Mouse (Mus musculus): ENCODE data around the gene Adam19. TPM values are rescaled to one million over a fixed set of nuclear protein-coding genes. Genes with fewer than 3 reads are reported as not detected.

Adam19 gene
- polyA plus RNA-seq, 1 experiment: 3.6 TPM

DNA sequence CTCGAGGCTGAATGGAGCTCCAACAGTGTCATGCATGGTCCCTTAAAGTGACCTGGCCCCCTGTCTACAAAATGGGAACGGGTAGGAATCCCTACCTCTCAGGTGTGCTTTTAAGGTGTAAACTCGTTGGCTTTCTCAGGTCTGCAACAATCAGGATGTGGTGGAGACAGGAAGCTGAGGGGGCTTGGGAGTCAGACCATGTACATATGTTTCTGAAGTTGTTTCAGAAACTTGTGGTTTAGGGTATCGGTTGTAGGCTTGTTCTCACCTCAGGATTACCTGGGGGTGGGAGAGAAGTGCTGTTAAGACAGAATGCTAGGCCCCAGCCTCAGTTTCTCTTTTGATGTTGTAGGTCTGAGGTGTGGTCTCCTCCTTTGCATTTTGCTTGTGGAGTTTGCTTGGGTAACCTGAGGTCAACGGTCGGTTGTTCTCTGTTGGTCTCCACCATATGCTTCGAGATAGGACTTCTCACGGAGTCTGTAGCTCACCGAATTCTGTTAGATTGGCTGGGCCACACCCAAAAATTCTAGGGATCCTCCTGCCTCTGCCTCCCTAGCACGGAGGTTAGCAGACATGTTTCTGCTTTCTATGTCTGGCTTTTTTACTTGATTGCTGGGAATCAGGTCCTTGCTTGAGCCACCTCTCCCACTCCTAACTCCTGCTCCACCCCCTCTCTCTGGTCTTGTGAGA, 34.4 kb downstream of the Adam19 start:
- Histone ChIP-seq H3K4me3 (ENCODE audit: insufficient read depth, low read depth, low read length) (no peak overlapping the region), H3K36me3 (ENCODE audit: control insufficient read depth, insufficient read depth, low read length) (no peaks in the 10 kb centered on the region), H3K4me1 (ENCODE audit: control insufficient read depth, insufficient read depth, low read length) (no peaks in the 10 kb centered on the region), H3K27ac (ENCODE audit: insufficient read depth, low read depth, low read length) (no peak overlapping the region), H3K27me3 (replicated peaks; ENCODE audit: control insufficient read depth, insufficient read depth, low read length) (no peaks in the 10 kb centered on the region)
- WGBS: 87% methylated on average over 10 of the region's 10 CpGs
- no peak for DNase-seq
- TF ChIP-seq CTCF (conservative IDR thresholded peaks at IDR 0.05; ENCODE audit: insufficient read depth, insufficient read length, low read depth, low read length) (no peak), POLR2A (IDR thresholded peaks at IDR 0.05; ENCODE audit: low read depth, low read length) (no peak)

DNA sequence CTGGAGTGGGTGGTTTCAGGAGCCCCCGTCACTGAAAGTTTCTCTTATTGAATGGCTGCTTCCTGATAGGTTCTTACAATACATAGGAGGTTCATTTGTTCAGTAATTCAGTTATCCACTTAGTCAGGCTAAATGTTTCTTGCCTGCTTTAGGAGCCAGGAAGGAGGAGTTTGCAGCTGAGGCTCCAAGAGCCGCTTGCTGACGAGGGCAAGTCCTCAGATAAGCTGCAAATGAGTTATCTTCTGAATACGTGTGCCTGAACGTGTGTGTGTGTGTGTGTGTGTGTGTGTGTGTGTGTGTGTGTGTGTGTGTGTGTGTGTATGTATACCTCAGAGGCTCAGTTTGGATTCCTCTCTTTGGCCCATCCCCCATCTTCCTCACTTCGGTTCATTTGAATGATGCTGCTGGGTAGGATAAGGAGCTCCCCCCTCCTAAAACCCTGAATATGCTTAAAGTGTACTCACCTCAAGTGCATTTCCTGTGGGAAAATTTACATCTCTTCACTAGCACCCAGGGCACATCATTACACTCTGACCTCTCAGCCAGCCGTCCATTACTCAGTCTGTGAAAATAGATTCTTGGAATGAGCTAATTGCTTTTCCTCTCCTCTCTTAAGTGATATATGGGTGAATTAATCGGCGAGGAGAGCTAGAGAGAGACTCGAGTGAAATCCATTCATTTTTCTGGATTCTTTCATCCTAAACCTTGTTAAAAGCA, 35.3 kb downstream of the Adam19 start:
- H3K27me3 ChIP-seq (replicated peaks; ENCODE audit: control insufficient read depth, insufficient read depth, low read length): no peaks in the 10 kb centered on the region
- no peak for TF ChIP-seq CTCF (conservative IDR thresholded peaks at IDR 0.05; ENCODE audit: insufficient read depth, insufficient read length, low read depth, low read length)
- TF ChIP-seq POLR2A (IDR thresholded peaks at IDR 0.05; ENCODE audit: low read depth, low read length): no peak
- no peak overlapping the region for H3K4me3 ChIP-seq (ENCODE audit: insufficient read depth, low read depth, low read length)
- H3K4me1 ChIP-seq (ENCODE audit: control insufficient read depth, insufficient read depth, low read length): no peaks in the 10 kb centered on the region
- no peaks in the 10 kb centered on the region for H3K36me3 ChIP-seq (ENCODE audit: control insufficient read depth, insufficient read depth, low read length)
- no peak for DNase-seq
- H3K27ac ChIP-seq (ENCODE audit: insufficient read depth, low read depth, low read length): no peak overlapping the region
- WGBS: 42% methylated on average over 10 of the region's 10 CpGs

DNA sequence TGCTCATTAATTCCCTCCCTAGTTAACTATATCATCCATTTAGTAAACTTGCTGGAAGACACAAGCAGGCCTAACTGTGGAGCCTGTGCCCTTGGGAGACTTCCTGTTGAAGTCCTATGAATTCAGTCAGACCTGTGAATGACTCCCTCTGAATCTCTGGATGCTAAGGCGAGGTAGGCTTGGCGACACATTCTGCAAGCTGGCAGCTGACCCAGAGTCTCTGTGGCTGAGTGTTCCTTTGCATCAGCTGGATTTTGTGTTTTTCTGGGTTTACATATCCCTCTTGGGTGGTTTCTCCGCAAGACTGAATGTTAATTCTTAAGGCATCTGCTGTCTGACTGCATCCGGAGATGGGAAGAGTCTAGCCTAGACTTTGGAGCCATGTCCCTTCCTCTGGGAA, 36.3 kb downstream of the Adam19 start:
- H3K4me1 ChIP-seq (ENCODE audit: control insufficient read depth, insufficient read depth, low read length): no peaks in the 10 kb centered on the region
- H3K4me3 ChIP-seq (ENCODE audit: insufficient read depth, low read depth, low read length): no peak overlapping the region
- 76% methylated on average over 4 of the region's 4 CpGs for WGBS
- no peaks in the 10 kb centered on the region for H3K27me3 ChIP-seq (replicated peaks; ENCODE audit: control insufficient read depth, insufficient read depth, low read length)
- no peaks in the 10 kb centered on the region for H3K36me3 ChIP-seq (ENCODE audit: control insufficient read depth, insufficient read depth, low read length)
- no peak for DNase-seq
- H3K27ac ChIP-seq (ENCODE audit: insufficient read depth, low read depth, low read length): no peak overlapping the region
- no peak for TF ChIP-seq POLR2A (IDR thresholded peaks at IDR 0.05; ENCODE audit: low read depth, low read length)
- TF ChIP-seq CTCF (conservative IDR thresholded peaks at IDR 0.05; ENCODE audit: insufficient read depth, insufficient read length, low read depth, low read length): no peak

DNA sequence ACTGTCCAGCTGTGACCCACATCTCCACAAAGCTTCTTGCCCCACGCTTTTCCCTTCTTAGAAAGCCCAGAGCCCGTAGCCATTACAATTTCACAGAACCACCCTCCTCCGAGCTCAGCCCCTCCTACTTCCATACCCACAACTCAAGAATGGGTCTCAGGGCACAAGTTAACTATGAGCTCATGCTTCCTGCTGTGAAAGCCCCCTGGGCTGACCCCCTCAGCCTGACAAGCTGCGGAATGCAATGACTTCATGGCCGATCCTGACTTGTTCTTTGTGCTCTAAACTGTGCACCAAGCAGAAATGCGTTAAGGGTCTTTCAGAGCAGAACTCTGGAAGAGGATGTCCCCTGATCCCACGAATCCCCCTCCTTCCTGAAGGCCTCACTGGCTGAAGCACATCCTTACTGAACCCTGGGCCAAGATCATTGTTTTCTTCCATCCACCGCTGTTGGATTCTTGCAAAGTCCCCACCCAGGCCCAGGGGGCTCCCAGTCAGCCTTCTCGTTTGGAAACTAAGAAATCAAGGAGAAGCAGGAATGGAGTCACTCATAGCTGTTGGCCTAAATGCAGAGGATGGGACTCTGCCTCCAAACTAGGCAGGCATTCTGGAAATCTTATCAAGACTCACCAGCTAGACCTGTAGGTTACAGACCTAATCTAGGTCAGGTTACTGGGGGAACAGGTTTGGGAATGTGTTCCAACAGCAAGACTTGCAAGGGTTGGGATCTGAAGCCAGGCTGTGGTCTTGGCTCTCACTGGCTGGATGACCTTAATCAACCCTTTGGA, 39.9 kb downstream of the Adam19 start:
- Histone ChIP-seq H3K4me3 (ENCODE audit: insufficient read depth, low read depth, low read length) (no peak overlapping the region), H3K36me3 (ENCODE audit: control insufficient read depth, insufficient read depth, low read length) (no peaks in the 10 kb centered on the region), H3K27me3 (replicated peaks; ENCODE audit: control insufficient read depth, insufficient read depth, low read length) (no peaks in the 10 kb centered on the region), H3K4me1 (ENCODE audit: control insufficient read depth, insufficient read depth, low read length) (no peaks in the 10 kb centered on the region), H3K27ac (ENCODE audit: insufficient read depth, low read depth, low read length) (no peak overlapping the region)
- no peak for DNase-seq
- WGBS: 67% methylated on average over 9 of the region's 9 CpGs
- TF ChIP-seq POLR2A (IDR thresholded peaks at IDR 0.05; ENCODE audit: low read depth, low read length): no peak
- no peak for TF ChIP-seq CTCF (conservative IDR thresholded peaks at IDR 0.05; ENCODE audit: insufficient read depth, insufficient read length, low read depth, low read length)

DNA sequence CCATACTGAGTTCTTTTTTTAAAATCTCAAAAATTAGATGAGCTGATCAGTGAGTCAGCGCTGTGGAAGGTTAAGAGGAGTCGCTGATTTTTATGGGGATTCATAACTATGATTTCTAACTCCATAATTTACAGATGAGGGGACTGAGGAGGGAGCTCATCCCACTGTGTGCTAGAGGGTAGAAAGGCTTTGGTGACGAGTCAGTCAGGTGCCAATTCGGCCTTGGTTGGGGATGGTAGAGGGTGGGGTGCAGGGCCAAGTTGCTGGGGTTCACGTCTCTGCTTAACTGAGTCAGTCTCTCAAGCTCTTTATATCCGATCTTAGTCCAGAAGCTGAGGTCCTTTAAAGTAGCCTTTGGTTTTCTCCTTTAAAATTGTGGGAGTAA, 40.5 kb downstream of the Adam19 start:
- no peak for DNase-seq
- 81% methylated on average over 6 of the region's 6 CpGs for WGBS
- TF ChIP-seq CTCF (conservative IDR thresholded peaks at IDR 0.05; ENCODE audit: insufficient read depth, insufficient read length, low read depth, low read length) (no peak), POLR2A (IDR thresholded peaks at IDR 0.05; ENCODE audit: low read depth, low read length) (no peak)
- Histone ChIP-seq H3K4me1 (ENCODE audit: control insufficient read depth, insufficient read depth, low read length) (no peaks in the 10 kb centered on the region), H3K36me3 (ENCODE audit: control insufficient read depth, insufficient read depth, low read length) (no peaks in the 10 kb centered on the region), H3K4me3 (ENCODE audit: insufficient read depth, low read depth, low read length) (no peak overlapping the region), H3K27ac (ENCODE audit: insufficient read depth, low read depth, low read length) (no peak overlapping the region), H3K27me3 (replicated peaks; ENCODE audit: control insufficient read depth, insufficient read depth, low read length) (no peaks in the 10 kb centered on the region)

DNA sequence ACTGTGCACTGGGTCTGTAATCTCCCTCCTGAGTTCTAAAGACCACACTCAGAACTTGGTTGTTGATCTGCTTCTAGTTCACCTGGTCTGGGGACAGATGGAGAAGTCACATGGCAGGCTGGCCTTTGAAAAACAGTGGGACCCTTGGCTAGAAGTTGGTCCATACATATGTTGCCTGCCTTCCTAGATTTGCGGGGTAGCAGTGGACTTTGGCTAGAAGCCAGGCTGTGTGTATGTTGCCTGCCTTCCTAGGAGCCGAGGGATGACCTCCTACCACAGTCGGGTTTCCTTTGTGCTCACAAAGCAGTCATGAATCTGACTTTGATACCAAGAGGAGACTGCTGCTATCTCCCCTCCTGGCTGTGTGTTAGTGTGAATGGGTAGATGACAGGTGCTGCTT, 41.3 kb downstream of the Adam19 start:
- no peaks in the 10 kb centered on the region for H3K27me3 ChIP-seq (replicated peaks; ENCODE audit: control insufficient read depth, insufficient read depth, low read length)
- H3K27ac ChIP-seq (ENCODE audit: insufficient read depth, low read depth, low read length): no peak overlapping the region
- 76% methylated on average over 3 of the region's 3 CpGs for WGBS

DNA sequence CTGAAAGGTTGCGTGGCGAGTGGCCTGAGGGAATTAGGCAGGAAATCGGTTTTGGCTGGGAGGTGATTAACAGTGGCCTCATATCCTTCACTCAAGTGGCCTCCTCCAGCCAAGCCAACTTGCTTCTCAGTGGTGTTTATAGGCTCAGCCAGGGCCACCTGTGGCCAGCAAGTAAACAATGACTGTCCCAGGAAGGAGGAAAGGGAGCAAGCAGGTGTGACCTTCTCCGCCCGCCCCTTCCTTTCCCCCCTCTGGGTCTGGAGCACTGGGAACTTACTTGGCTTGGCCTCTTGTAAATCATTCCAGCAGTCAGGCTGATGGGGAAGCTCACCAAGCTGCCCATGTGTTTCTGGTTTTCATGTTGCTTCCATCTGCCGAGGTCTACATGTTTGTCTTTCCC, 46.3 kb downstream of the Adam19 start:
- Histone ChIP-seq H3K27ac (ENCODE audit: insufficient read depth, low read depth, low read length) (no peak overlapping the region), H3K4me1 (ENCODE audit: control insufficient read depth, insufficient read depth, low read length) (no peaks in the 10 kb centered on the region), H3K4me3 (ENCODE audit: insufficient read depth, low read depth, low read length) (no peak overlapping the region), H3K36me3 (ENCODE audit: control insufficient read depth, insufficient read depth, low read length) (no peaks in the 10 kb centered on the region), H3K27me3 (replicated peaks; ENCODE audit: control insufficient read depth, insufficient read depth, low read length) (no peaks in the 10 kb centered on the region)
- no peak for TF ChIP-seq POLR2A (IDR thresholded peaks at IDR 0.05; ENCODE audit: low read depth, low read length)
- TF ChIP-seq CTCF (conservative IDR thresholded peaks at IDR 0.05; ENCODE audit: insufficient read depth, insufficient read length, low read depth, low read length): no peak
- WGBS: 53% methylated on average over 6 of the region's 6 CpGs
- DNase-seq: no peak

More for the DNA sequence above, 41.3 kb downstream of the Adam19 start:
- no peak for DNase-seq
- no peaks in the 10 kb centered on the region for H3K36me3 ChIP-seq (ENCODE audit: control insufficient read depth, insufficient read depth, low read length)
- TF ChIP-seq POLR2A (IDR thresholded peaks at IDR 0.05; ENCODE audit: low read depth, low read length) (no peak), CTCF (conservative IDR thresholded peaks at IDR 0.05; ENCODE audit: insufficient read depth, insufficient read length, low read depth, low read length) (no peak)
- H3K4me3 ChIP-seq (ENCODE audit: insufficient read depth, low read depth, low read length): no peak overlapping the region
- H3K4me1 ChIP-seq (ENCODE audit: control insufficient read depth, insufficient read depth, low read length): no peaks in the 10 kb centered on the region
